Mouse (Mus musculus) left cerebral cortex, postnatal 14 days (tissue): ENCODE results near the gene Rasl10a. TPM values are rescaled to one million over a fixed set of nuclear protein-coding genes. Genes with fewer than 3 reads are reported as not detected.

ENCODE experiments used
- DNase-seq, 2 experiments: peaks; one replicate each; pipeline ENCODE4 v3.0.0; 2021 to 2022; ENCODE audit warnings: low spot score in 2 of 2, mixed read lengths in 1 of 2
- intact Hi-C: fragments of 180-260 bp; cut with DNase I; formaldehyde crosslinking; loops from one replicate; pipeline ENCODE4 v1.15.1; 2025
- long read RNA-seq, 2 experiments: library from polyadenylated mRNA; stranded (forward); transcript quantifications; one replicate each; pipeline ENCODE4 v2.0.0; 2021
- total RNA-seq, 2 experiments: library from RNA; stranded (reverse); gene quantifications; 2 replicates each; pipeline ENCODE4 v1.2.3; 2021

The Rasl10a gene
- 10 to 100 TPM; 61.7 to 63.2 TPM for total RNA-seq
- long read RNA-seq, experiment 1, transcript Rasl10a-201 (3 exons, 1,110 nt) = major isoform, 28 of 68 reads
- long read RNA-seq, experiment 1, partial matches to known transcripts = 25 of 68 reads
- long read RNA-seq, experiment 1, other reads (novel, unspliced or antisense) = 15 of 68 reads
- long read RNA-seq, experiment 2, transcript Rasl10a-201 (3 exons, 1,110 nt) = major isoform, 38 of 90 reads
- long read RNA-seq, experiment 2, partial matches to known transcripts = 30 of 90 reads
- long read RNA-seq, experiment 2, other reads (novel, unspliced or antisense) = 22 of 90 reads

- peak in 1 of 2 experiments; percentile 45 for DNase-seq
- intact Hi-C loops = no loop called here
Observed at GRCm38 (mm10) chr11:5057856-5058641, at the start of gene Rasl10a. Rasl10a (plus strand) TSS chr11:5058128.

- no peak for DNase-seq
- intact Hi-C loops = no loop called here
Observed at GRCm38 (mm10) chr11:5008867-5009266, 49.1 kb upstream of the Rasl10a start.

- intact Hi-C loops = no loop called here
- DNase-seq = peak in 1 of 2 experiments; percentile 63
Observed at GRCm38 (mm10) chr11:5009354-5010074, 48.4 kb upstream of the Rasl10a start.

GRCm38 (mm10) chr11:5010205-5010604, 47.7 kb upstream of the Rasl10a start:
- intact Hi-C loops = no loop called here
- DNase-seq = no peak

GRCm38 (mm10) chr11:5011480-5011879, 46.4 kb upstream of the Rasl10a start:
- no peak for DNase-seq
- intact Hi-C loops = no loop called here

- no peak for DNase-seq
- intact Hi-C loops = no loop called here
Observed at GRCm38 (mm10) chr11:5012213-5012715, 45.7 kb upstream of the Rasl10a start.

- intact Hi-C loops = loop anchor here (2.0 kb wide), 1 partner anchor 49 kb away; the partner anchor contains the start of gene Gas2l1
- DNase-seq = peak; percentile 71 to 82
Observed at GRCm38 (mm10) chr11:5015720-5016119, 42.2 kb upstream of the Rasl10a start.

- intact Hi-C loops = loop anchor here (2.0 kb wide), 1 partner anchor 49 kb away; the partner anchor contains the start of gene Gas2l1
- no peak for DNase-seq
Observed at GRCm38 (mm10) chr11:5016286-5016685, 41.6 kb upstream of the Rasl10a start.

GRCm38 (mm10) chr11:5017506-5017905, 40.4 kb upstream of the Rasl10a start:
- intact Hi-C loops = loop anchor here (2.0 kb wide), 1 partner anchor 47 kb away; the partner anchor contains the start of gene Gas2l1
- peak; percentile 56 to 59 for DNase-seq

- intact Hi-C loops = no loop called here
- no peak for DNase-seq
Observed at GRCm38 (mm10) chr11:5025108-5025507, 32.8 kb upstream of the Rasl10a start.

- intact Hi-C loops = no loop called here
- DNase-seq = peak; percentile 63 to 68
Observed at GRCm38 (mm10) chr11:5028228-5028627, 29.7 kb upstream of the Rasl10a start.

GRCm38 (mm10) chr11:5032706-5033105, 25.2 kb upstream of the Rasl10a start:
- intact Hi-C loops = no loop called here
- no peak for DNase-seq

- intact Hi-C loops = no loop called here
- DNase-seq = no peak
Observed at GRCm38 (mm10) chr11:5033136-5033535, 24.8 kb upstream of the Rasl10a start.

GRCm38 (mm10) chr11:5035421-5035820, 22.5 kb upstream of the Rasl10a start:
- intact Hi-C loops = no loop called here
- DNase-seq = peak; percentile 79 to 87

GRCm38 (mm10) chr11:5037146-5037854, 20.6 kb upstream of the Rasl10a start:
- intact Hi-C loops = no loop called here
- no peak for DNase-seq

- intact Hi-C loops = no loop called here
- DNase-seq = no peak
Observed at GRCm38 (mm10) chr11:5040585-5040984, 17.3 kb upstream of the Rasl10a start.

GRCm38 (mm10) chr11:5041144-5041780, 16.7 kb upstream of the Rasl10a start:
- intact Hi-C loops = no loop called here
- peak; percentile 65 to 90 for DNase-seq

- intact Hi-C loops = no loop called here
- DNase-seq = no peak
Observed at GRCm38 (mm10) chr11:5042645-5043381, 15.1 kb upstream of the Rasl10a start.
